Mouse (Mus musculus) heart, embryonic 16.5 days (tissue): ENCODE results near the gene Aldh9a1. TPM values are rescaled to one million over a fixed set of nuclear protein-coding genes. Genes with fewer than 3 reads are reported as not detected.

ENCODE experiments used
- ATAC-seq: fragments of 200-750 bp; cut with Nextera tagmentation; replicated peaks from 2 replicates; pipeline ENCODE4 v1.8.0; 2017; ENCODE audit warnings: moderate number of reproducible peaks; ENCODE audit not compliant: insufficient read depth, low FRiP score; ENCODE audit errors: extremely low read depth
- H3K27ac ChIP-seq: fragments of 300-500 bp; sonication (generic); 2 replicates; pipeline ENCODE4 v1.5.1; 2014; ENCODE audit warnings: mild to moderate bottlenecking, low read length, control low read depth, moderate library complexity
- H3K27me3 ChIP-seq: fragments of 300-500 bp; sonication (generic); 2 replicates; pipeline ENCODE4 v1.6.1; 2014; ENCODE audit warnings: low read length, mixed read lengths; ENCODE audit not compliant: control insufficient read depth, insufficient read depth
- H3K36me3 ChIP-seq: fragments of 300-500 bp; sonication (generic); 2 replicates; pipeline ENCODE4 v1.6.1; 2014; ENCODE audit not compliant: control insufficient read depth, insufficient read depth
- H3K4me1 ChIP-seq: fragments of 300-500 bp; sonication (generic); 2 replicates; pipeline ENCODE4 v1.6.1; 2014; ENCODE audit warnings: low read length, mixed read lengths; ENCODE audit not compliant: control insufficient read depth, insufficient read depth
- H3K4me2 ChIP-seq: fragments of 300-500 bp; sonication (generic); 2 replicates; pipeline ENCODE4 v1.6.1; 2014; ENCODE audit warnings: low read depth, mild to moderate bottlenecking, control low read depth, low read length
- H3K4me3 ChIP-seq: fragments of 300-500 bp; sonication (generic); 2 replicates; pipeline ENCODE4 v1.5.1; 2014; ENCODE audit warnings: mild to moderate bottlenecking, control low read depth, low read length
- H3K9ac ChIP-seq: fragments of 300-500 bp; sonication (generic); 2 replicates; pipeline ENCODE4 v1.6.1; 2014; ENCODE audit warnings: low read length, control low read depth
- H3K9me3 ChIP-seq: fragments of 300-500 bp; sonication (generic); replicated peaks from 2 replicates; pipeline ENCODE4 v1.6.1; 2016; ENCODE audit warnings: low read length; ENCODE audit not compliant: control insufficient read depth
- WGBS: fragments of 180-500 bp; shearing (Covaris S2); extraction: QIAGEN DNeasy Blood & Tissue Kit; methylation state at CpG from one replicate; pipeline ENCODE4 v1.1.7; 2014; 5-methylcytosine and 5-hydroxymethylcytosine counted together
- polyA plus RNA-seq: library from polyadenylated mRNA; unstranded; fragments of >200 nt; fragmentation: Nextera tagmentation; extraction: Ambion mirVana; gene quantifications from 2 replicates; pipeline ENCODE4 v1.2.1, GENCODE M21; 2015

The Aldh9a1 gene
- polyA plus RNA-seq, 1 experiment from 2014 or later: 42.0 TPM

- H3K9me3 ChIP-seq: no peaks in the 10 kb centered on the region
- H3K27ac ChIP-seq: peak overlapping the region; percentile 51
- peak; percentile 63 for ATAC-seq
- no peaks in the 10 kb centered on the region for H3K27me3 ChIP-seq
- no peaks in the 10 kb centered on the region for H3K4me1 ChIP-seq
- H3K9ac ChIP-seq: no peak overlapping the region
- 65% methylated on average over 7 of the region's 7 CpGs for WGBS
- H3K4me3 ChIP-seq: no peak overlapping the region
- H3K36me3 ChIP-seq: peaks cover 19% of the 10 kb centered on the region
- H3K4me2 ChIP-seq: no peak overlapping the region
Observed at GRCm38 (mm10) chr1:167365808-167366207, 16.0 kb downstream of the Aldh9a1 start.

DNA sequence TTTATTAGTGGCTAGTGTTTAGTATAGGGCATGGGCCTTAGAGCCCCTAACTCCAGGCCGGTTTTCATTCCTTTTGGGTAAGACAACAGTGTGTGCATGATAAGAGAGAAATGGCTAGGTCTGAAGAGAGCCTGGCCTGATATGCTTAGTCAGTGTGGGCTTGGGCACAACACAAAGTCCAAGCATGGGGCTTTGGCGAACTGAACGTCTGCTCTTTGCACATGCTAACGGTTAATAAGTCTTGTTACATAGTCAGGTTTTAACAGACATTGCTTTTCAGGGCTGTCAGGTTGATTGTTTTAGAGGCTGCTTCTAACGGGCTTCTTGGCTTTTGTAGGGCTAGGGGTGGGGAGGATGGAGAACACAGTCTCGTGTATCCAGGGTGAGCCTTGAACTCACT, 16.8 kb downstream of the Aldh9a1 start:
- H3K9me3 ChIP-seq: no peaks in the 10 kb centered on the region
- H3K4me1 ChIP-seq: no peaks in the 10 kb centered on the region
- H3K27me3 ChIP-seq: no peaks in the 10 kb centered on the region
- peaks cover 16% of the 10 kb centered on the region for H3K36me3 ChIP-seq
- H3K4me3 ChIP-seq: no peak overlapping the region
- ATAC-seq: no peak
- H3K27ac ChIP-seq: no peak overlapping the region
- no peak overlapping the region for H3K9ac ChIP-seq
- no peak overlapping the region for H3K4me2 ChIP-seq
- 91% methylated on average over 6 of the region's 6 CpGs for WGBS

DNA sequence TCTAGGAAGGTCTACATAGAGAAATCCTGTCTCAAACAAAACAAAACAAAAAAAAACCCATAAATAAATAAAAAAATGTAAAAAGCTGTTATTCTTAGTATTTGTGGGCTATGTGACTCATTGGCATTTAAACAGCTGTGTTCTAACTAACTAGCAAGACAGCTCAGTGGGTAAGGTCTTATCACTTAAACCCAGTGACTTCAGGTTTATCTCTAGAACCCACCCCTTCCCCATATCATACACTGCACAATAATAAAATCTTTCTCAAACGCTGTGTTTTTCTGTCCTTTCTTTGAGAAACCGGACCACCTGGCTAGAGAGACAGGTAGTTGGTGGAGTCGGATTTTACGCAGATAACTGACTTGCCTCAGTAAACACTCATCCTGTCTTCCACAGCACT, 18.2 kb downstream of the Aldh9a1 start:
- Histone ChIP-seq H3K36me3 (peaks cover 22% of the 10 kb centered on the region), H3K4me3 (no peak overlapping the region), H3K9ac (no peak overlapping the region), H3K9me3 (no peaks in the 10 kb centered on the region), H3K27ac (no peak overlapping the region), H3K27me3 (no peaks in the 10 kb centered on the region), H3K4me1 (no peaks in the 10 kb centered on the region), H3K4me2 (no peak overlapping the region)
- no peak for ATAC-seq
- WGBS: 82% methylated on average over 4 of the region's 4 CpGs

- no peaks in the 10 kb centered on the region for H3K4me1 ChIP-seq
- no peak overlapping the region for H3K4me2 ChIP-seq
- no peaks in the 10 kb centered on the region for H3K27me3 ChIP-seq
- WGBS: 77% methylated on average over 7 of the region's 7 CpGs
- no peak overlapping the region for H3K4me3 ChIP-seq
- H3K9me3 ChIP-seq: no peaks in the 10 kb centered on the region
- ATAC-seq: no peak
- H3K36me3 ChIP-seq: peaks cover 22% of the 10 kb centered on the region
- no peak overlapping the region for H3K9ac ChIP-seq
- no peak overlapping the region for H3K27ac ChIP-seq
Observed at GRCm38 (mm10) chr1:167368513-167368912, 18.7 kb downstream of the Aldh9a1 start.

- no peaks in the 10 kb centered on the region for H3K27me3 ChIP-seq
- H3K4me1 ChIP-seq: no peaks in the 10 kb centered on the region
- H3K4me3 ChIP-seq: no peak overlapping the region
- 9% methylated on average over 7 of the region's 7 CpGs for WGBS
- H3K9ac ChIP-seq: no peak overlapping the region
- no peaks in the 10 kb centered on the region for H3K9me3 ChIP-seq
- peak; percentile 69; the same call in 1 of the 2 replicates for ATAC-seq
- peaks cover 17% of the 10 kb centered on the region for H3K36me3 ChIP-seq
- no peak overlapping the region for H3K4me2 ChIP-seq
- no peak overlapping the region for H3K27ac ChIP-seq
Observed at GRCm38 (mm10) chr1:167369905-167370304, 20.1 kb downstream of the Aldh9a1 start.

DNA sequence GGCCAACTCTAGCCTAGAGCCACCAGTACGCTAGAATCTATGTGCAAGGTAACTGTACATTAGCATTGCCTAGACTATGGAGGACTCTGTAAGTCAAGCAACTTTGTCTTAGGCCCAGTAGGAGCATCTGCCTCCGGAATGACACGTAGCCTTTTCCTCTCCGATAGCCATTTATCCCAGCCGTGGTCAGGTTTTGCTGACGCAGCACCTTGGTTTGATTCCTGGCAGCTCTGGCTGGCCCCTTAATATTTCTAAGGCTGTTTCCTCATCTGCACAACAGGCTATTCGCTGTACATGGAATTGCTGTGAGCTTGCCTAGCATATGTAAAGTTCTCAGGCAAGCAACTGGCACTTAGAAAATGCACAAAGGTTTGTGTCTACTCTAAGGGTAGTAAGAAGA, 22.9 kb downstream of the Aldh9a1 start:
- WGBS: 89% methylated on average over 7 of the region's 7 CpGs
- no peak for ATAC-seq
- Histone ChIP-seq H3K9me3 (no peaks in the 10 kb centered on the region), H3K9ac (no peak overlapping the region), H3K4me1 (no peaks in the 10 kb centered on the region), H3K4me2 (no peak overlapping the region), H3K4me3 (no peak overlapping the region), H3K27me3 (no peaks in the 10 kb centered on the region), H3K27ac (no peak overlapping the region), H3K36me3 (peaks cover 20% of the 10 kb centered on the region)

DNA sequence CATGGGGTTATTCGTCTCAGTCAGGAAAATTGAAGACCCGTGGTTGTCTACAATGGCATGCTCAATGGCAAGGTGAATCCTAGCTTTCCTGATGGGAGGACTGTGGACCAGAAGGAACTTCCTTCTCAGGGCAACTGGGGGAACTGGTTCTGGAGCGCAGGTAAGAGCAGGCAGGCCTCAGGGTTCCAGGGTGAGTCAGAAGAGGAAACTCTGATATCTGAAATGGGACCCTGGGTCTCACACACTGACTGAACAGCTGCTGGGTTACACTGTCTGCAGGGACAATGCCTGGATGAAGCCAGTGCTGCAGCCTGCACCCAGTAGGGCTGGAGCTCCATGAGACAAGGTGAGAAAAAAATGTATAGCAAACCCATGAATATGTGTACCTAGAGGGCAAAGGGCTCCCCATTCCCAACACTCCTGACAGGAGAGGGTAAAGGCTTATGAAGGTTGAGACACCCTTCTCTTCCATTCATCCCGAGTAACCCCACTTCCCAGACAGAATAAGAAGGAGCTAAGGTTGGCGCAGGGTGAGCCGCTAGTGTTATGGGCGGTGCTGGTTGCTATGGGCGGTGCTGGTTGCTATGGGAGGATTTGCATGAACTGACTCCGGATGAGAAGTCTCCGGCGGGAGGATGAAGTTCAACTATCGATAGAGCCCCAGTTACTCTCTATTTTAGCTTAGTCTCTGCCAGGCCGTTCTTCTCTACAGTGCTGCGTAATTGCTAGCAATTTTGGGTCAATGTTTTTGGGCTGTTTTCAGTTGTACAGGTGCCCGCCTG, 24.4 kb downstream of the Aldh9a1 start:
- Histone ChIP-seq H3K4me2 (no peak overlapping the region), H3K4me1 (no peaks in the 10 kb centered on the region), H3K4me3 (no peak overlapping the region), H3K9ac (no peak overlapping the region), H3K9me3 (no peaks in the 10 kb centered on the region), H3K27me3 (no peaks in the 10 kb centered on the region), H3K36me3 (peaks cover 20% of the 10 kb centered on the region), H3K27ac (no peak overlapping the region)
- ATAC-seq: no peak
- WGBS: 28% methylated on average over 15 of the region's 15 CpGs

- Histone ChIP-seq H3K27ac (no peak overlapping the region), H3K36me3 (peaks cover 20% of the 10 kb centered on the region), H3K9ac (no peak overlapping the region), H3K27me3 (no peaks in the 10 kb centered on the region), H3K9me3 (no peaks in the 10 kb centered on the region), H3K4me2 (no peak overlapping the region), H3K4me1 (no peaks in the 10 kb centered on the region), H3K4me3 (no peak overlapping the region)
- ATAC-seq: no peak
- 56% methylated on average over 2 of the region's 2 CpGs for WGBS
Observed at GRCm38 (mm10) chr1:167374942-167375341, 25.2 kb downstream of the Aldh9a1 start.

DNA sequence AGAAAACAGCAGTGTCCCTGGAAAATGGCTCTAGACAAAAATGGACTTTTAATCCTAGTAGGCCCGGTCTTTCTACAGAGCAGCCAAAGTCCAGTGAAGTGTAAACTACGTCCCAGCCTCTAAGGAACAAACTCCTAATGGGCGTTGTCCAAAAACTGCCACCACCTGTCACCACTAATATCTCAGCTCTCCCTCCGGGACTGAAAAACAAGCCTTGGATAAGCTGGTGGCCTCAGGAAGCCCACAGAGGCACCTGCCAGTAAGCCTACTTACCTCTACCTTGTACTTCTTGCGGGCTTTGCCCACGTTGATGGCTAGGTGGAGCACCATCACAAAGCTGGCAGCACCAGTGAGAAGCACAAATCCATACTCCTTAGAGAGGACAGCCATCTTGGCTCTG, 28.2 kb downstream of the Aldh9a1 start:
- whole genome bisulfite sequencing: 70% methylated on average over 6 of the region's 6 CpGs
- H3K4me1 ChIP-seq: no peaks in the 10 kb centered on the region

More for the DNA sequence above, 28.2 kb downstream of the Aldh9a1 start:
- no peak overlapping the region for H3K27ac ChIP-seq
- no peak overlapping the region for H3K4me2 ChIP-seq
- no peak for ATAC-seq
- peaks cover 14% of the 10 kb centered on the region for H3K36me3 ChIP-seq
- H3K9ac ChIP-seq: no peak overlapping the region
- no peaks in the 10 kb centered on the region for H3K27me3 ChIP-seq
- no peaks in the 10 kb centered on the region for H3K9me3 ChIP-seq
- H3K4me3 ChIP-seq: no peak overlapping the region
